Mouse (Mus musculus) testis, adult 2 months (tissue): Measurements from ENCODE around the gene Ulk1.

Experiments used
- CTCF ChIP-seq: fragments of 200-500 bp; IDR thresholded peaks from 2 replicates; pipeline ENCODE4 v1.5.1; 2012; ENCODE audit warnings: low read depth, mild to moderate bottlenecking, inconsistent platforms, low read length, moderate library complexity; ENCODE audit not compliant: control insufficient read depth, insufficient read depth, insufficient replicate concordance
- POLR2A ChIP-seq: fragments of 200-500 bp; IDR thresholded peaks from 2 replicates; pipeline ENCODE4 v1.6.1; 2012; ENCODE audit warnings: low read depth, mild to moderate bottlenecking, inconsistent platforms, low read length, moderate library complexity; ENCODE audit not compliant: control insufficient read depth

DNA sequence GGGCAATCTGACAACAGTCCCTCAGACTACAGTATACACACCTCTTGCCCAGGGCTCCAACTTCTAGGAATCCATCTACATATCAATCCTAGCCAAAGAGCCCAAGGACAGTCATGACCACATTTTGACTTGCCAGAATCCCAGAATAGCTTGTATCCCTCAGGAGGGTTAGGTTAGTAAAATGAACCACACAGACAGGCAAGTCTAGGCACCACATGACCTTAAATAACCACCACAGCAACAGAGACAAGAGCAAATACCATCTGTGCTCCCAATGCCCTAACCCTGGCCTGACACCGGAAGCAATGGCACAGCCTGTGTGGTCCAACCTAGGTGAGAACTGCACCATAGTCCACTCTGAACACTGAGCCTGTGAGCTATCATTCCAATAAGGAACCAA is 3.2 kb downstream of the Ulk1 start:
- TF ChIP-seq POLR2A: no peak
- no peak for TF ChIP-seq CTCF
